Mouse (Mus musculus) C2C12 (cell line): ENCODE measurements around the gene Srrt.

Source experiments
- CTCF ChIP-seq: IDR thresholded peaks from one replicate; pipeline ENCODE4 v1.5.1; 2011; ENCODE audit not compliant: control insufficient read depth, insufficient read depth, insufficient read length
- FOSL1 ChIP-seq: IDR thresholded peaks from one replicate; pipeline ENCODE4 v1.8.0; 2011; ENCODE audit warnings: mild to moderate bottlenecking, low read length; ENCODE audit not compliant: poor library complexity, insufficient read depth, severe bottlenecking

DNA sequence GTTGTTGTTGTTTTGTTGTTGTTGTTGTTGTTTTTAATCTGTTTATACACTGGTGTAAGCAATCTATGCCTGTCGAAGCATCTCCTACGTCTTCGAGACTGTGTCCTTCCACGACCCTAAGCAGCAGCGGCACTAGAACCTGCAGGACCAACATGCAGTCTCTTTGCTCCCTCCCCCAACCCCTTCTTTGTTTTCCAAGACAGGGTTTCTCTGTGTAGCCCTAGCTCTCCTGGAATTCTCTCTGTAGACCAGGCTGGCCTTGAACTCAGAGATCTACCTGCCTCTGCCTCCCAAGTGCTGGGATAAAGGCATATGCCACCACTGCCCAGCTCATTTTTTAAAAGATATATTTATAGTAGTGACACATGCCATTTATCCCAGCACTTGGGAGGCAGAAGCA, 35.9 kb upstream of the Srrt start:
- TF ChIP-seq CTCF (no peak), FOSL1 (no peak)
